Mouse (Mus musculus): ENCODE results near the gene Acyp1.

DNA sequence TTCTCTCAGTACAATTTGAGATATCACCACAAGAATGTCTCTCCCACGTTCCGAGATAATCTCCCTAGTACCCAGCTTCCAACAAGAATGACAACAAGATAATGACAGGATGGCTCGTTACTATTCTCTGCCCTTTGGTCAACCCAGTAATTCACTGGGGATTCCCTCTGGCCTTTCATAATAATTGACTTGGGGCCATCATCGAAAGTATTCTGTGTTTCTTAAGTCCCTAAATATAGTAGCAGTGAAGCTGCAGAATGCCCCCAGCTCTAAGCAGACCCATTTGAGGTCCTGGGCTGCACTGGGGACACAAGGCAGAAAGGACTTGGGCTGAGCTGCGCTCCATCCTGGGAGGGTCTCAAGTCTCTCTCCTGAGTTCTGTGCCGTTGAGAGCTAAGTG is 4.0 kb upstream of the Acyp1 start:
- TF ChIP-seq CTCF (IDR thresholded peaks at IDR 0.05; ENCODE audit: borderline replicate concordance, insufficient read depth, low read length) (no peak), POLR2A (IDR thresholded peaks at IDR 0.05; ENCODE audit: low read depth, low read length) (no peak)
